Mouse (Mus musculus) heart, postnatal 14 days (tissue): Measurements from ENCODE around the gene Mipol1. TPM values are rescaled to one million over a fixed set of nuclear protein-coding genes. Genes with fewer than 3 reads are reported as not detected.
A peak's percentile ranks its signal among the peaks of the same experiment; 100 is the strongest.
"Not testable (repeated sequence)": the region's sequence is repeated elsewhere in the genome, so short reads cannot be mapped to it uniquely, and the experiment has no call there.

ENCODE experiments used
- DNase-seq, 2 experiments: peaks; one replicate each; pipeline ENCODE4 v3.0.0; 2021 to 2022
- intact Hi-C: fragments of 180-260 bp; cut with DNase I; formaldehyde crosslinking; loops from one replicate; pipeline ENCODE4 v1.15.1; 2025
- long read RNA-seq, 2 experiments: library from polyadenylated mRNA; stranded (forward); transcript quantifications; one replicate each; pipeline ENCODE4 v2.0.0; 2021
- total RNA-seq, 2 experiments: library from RNA; stranded (reverse); gene quantifications; 2 replicates each; pipeline ENCODE4 v1.2.3; 2021

Mipol1 gene
- 1 to 10 TPM; 5.0 to 6.1 TPM for total RNA-seq
- long read RNA-seq, experiment 1, partial matches to known transcripts, result 0 of 2 reads
- long read RNA-seq, experiment 1, other reads (novel, unspliced or antisense), result 2 of 2 reads
- long read RNA-seq, experiment 2, partial matches to known transcripts, result 0 of 5 reads
- long read RNA-seq, experiment 2, other reads (novel, unspliced or antisense), result 1 of 5 reads

- peak; percentile 87 to 88 for DNase-seq
Observed at GRCm38 (mm10) chr12:57230192-57230706, at the start of gene Mipol1, which contains the start of gene Prps1l3. Gene Mipol1 (plus strand): TSS chr12:57230427. Gene Prps1l3 (plus strand): TSS chr12:57230412.

GRCm38 (mm10) chr12:57184401-57185147 lies 45.7 kb upstream of the Mipol1 start:
- no peak for DNase-seq
- intact Hi-C loops, result loop anchor here (5.0 to 10.0 kb wide), 2 partner anchors 200 to 507 kb away; no protein-coding TSS in a partner anchor

More at GRCm38 (mm10) chr12:57230192-57230706, at the start of gene Mipol1, which contains the start of gene Prps1l3:
- intact Hi-C loops, result no loop called here

GRCm38 (mm10) chr12:57185475-57185874 lies 44.8 kb upstream of the Mipol1 start:
- DNase-seq, result no peak

GRCm38 (mm10) chr12:57186126-57186525 lies 44.1 kb upstream of the Mipol1 start:
- intact Hi-C loops, result loop anchor here (10.0 kb wide), 1 partner anchor 201 kb away; no protein-coding TSS in a partner anchor
- no peak for DNase-seq

More at GRCm38 (mm10) chr12:57185475-57185874, 44.8 kb upstream of the Mipol1 start:
- intact Hi-C loops, result loop anchor here (10.0 kb wide), 1 partner anchor 201 kb away; no protein-coding TSS in a partner anchor

- DNase-seq, result no peak
- intact Hi-C loops, result loop anchor here (10.0 kb wide), 1 partner anchor 202 kb away; no protein-coding TSS in a partner anchor
Observed at GRCm38 (mm10) chr12:57187032-57187431, 43.2 kb upstream of the Mipol1 start.

- no peak for DNase-seq
Observed at GRCm38 (mm10) chr12:57194609-57195008, 35.6 kb upstream of the Mipol1 start.

GRCm38 (mm10) chr12:57196286-57196607 lies 34.0 kb upstream of the Mipol1 start:
- no peak for DNase-seq
- intact Hi-C loops, result no loop called here

More at GRCm38 (mm10) chr12:57194609-57195008, 35.6 kb upstream of the Mipol1 start:
- intact Hi-C loops, result no loop called here

GRCm38 (mm10) chr12:57196608-57197362 lies 33.4 kb upstream of the Mipol1 start:
- DNase-seq, result peak; percentile 43 to 45
- intact Hi-C loops, result no loop called here

- intact Hi-C loops, result no loop called here
Observed at GRCm38 (mm10) chr12:57197363-57198026, 32.7 kb upstream of the Mipol1 start, which contains the start of gene Slc25a21. Gene Slc25a21 (minus strand): TSS chr12:57197472.

GRCm38 (mm10) chr12:57198269-57198668 lies 32.0 kb upstream of the Mipol1 start:
- intact Hi-C loops, result no loop called here

More at GRCm38 (mm10) chr12:57197363-57198026, 32.7 kb upstream of the Mipol1 start, which contains the start of gene Slc25a21:
- no peak for DNase-seq

GRCm38 (mm10) chr12:57199427-57199826 lies 30.8 kb upstream of the Mipol1 start:
- intact Hi-C loops, result no loop called here
- DNase-seq, result no peak

More at GRCm38 (mm10) chr12:57198269-57198668, 32.0 kb upstream of the Mipol1 start:
- no peak for DNase-seq

GRCm38 (mm10) chr12:57201901-57202300 lies 28.3 kb upstream of the Mipol1 start:
- no peak for DNase-seq
- intact Hi-C loops, result no loop called here

- no peak for DNase-seq
- intact Hi-C loops, result no loop called here
Observed at GRCm38 (mm10) chr12:57204276-57204851, 25.9 kb upstream of the Mipol1 start.

- intact Hi-C loops, result no loop called here
- DNase-seq, result peak; percentile 44 to 56
Observed at GRCm38 (mm10) chr12:57211353-57212311, 18.6 kb upstream of the Mipol1 start.

GRCm38 (mm10) chr12:57212463-57212862 lies 17.8 kb upstream of the Mipol1 start:
- intact Hi-C loops, result not testable (repeated sequence)

GRCm38 (mm10) chr12:57226411-57226810 lies 3.8 kb upstream of the Mipol1 start:
- DNase-seq, result no peak
- intact Hi-C loops, result no loop called here

More at GRCm38 (mm10) chr12:57212463-57212862, 17.8 kb upstream of the Mipol1 start:
- DNase-seq, result not testable (repeated sequence)

- intact Hi-C loops, result no loop called here
- DNase-seq, result no peak
Observed at GRCm38 (mm10) chr12:57227776-57228175, 2.5 kb upstream of the Mipol1 start.

GRCm38 (mm10) chr12:57229703-57230102 lies 524 bp upstream of the Mipol1 start:
- intact Hi-C loops, result no loop called here
- DNase-seq, result no peak
